Mouse (Mus musculus) liver, adult 2 months (tissue): ENCODE measurements around the gene Heg1. TPM values are rescaled to one million over a fixed set of nuclear protein-coding genes. Genes with fewer than 3 reads are reported as not detected.

Experiments
- DNase-seq: peaks from one replicate; pipeline ENCODE4 v3.0.0-alpha.2; 2011; ENCODE audit warnings: low read depth, low spot score; ENCODE audit errors: extremely low read depth
- H3K27ac ChIP-seq: fragments of 200-500 bp; replicated peaks from 2 replicates; pipeline ENCODE4 v1.5.1; 2012; ENCODE audit warnings: low read depth, mild to moderate bottlenecking, control low read depth, inconsistent platforms, low read length; ENCODE audit not compliant: insufficient read depth
- H3K27me3 ChIP-seq: fragments of 200-500 bp; 2 replicates; pipeline ENCODE4 v1.6.1; 2012; ENCODE audit warnings: mild to moderate bottlenecking, moderate library complexity, low read length, inconsistent platforms; ENCODE audit not compliant: control insufficient read depth, insufficient read depth
- H3K36me3 ChIP-seq: fragments of 200-500 bp; 2 replicates; pipeline ENCODE4 v1.6.1; 2012; ENCODE audit warnings: low read length, inconsistent platforms; ENCODE audit not compliant: control insufficient read depth, insufficient read depth
- H3K4me1 ChIP-seq: fragments of 200-500 bp; 2 replicates; pipeline ENCODE4 v1.6.1; 2011; ENCODE audit warnings: low read length; ENCODE audit not compliant: control insufficient read depth, insufficient read depth
- H3K4me3 ChIP-seq: fragments of 200-500 bp; 2 replicates; pipeline ENCODE4 v1.5.1; 2011; ENCODE audit warnings: low read depth, mild to moderate bottlenecking, control low read depth, low read length, moderate library complexity; ENCODE audit not compliant: insufficient read depth
- H3K79me2 ChIP-seq: fragments of 200-500 bp; 2 replicates; pipeline ENCODE4 v1.6.1; 2012; ENCODE audit warnings: inconsistent platforms, mild to moderate bottlenecking, low read length, moderate library complexity; ENCODE audit not compliant: control insufficient read depth, insufficient read depth
- H3K9ac ChIP-seq: fragments of 200-500 bp; 2 replicates; pipeline ENCODE4 v1.6.1; 2012; ENCODE audit warnings: low read depth, mild to moderate bottlenecking, control low read depth, inconsistent platforms, low read length
- CTCF ChIP-seq: fragments of 200-500 bp; IDR thresholded peaks from 2 replicates; pipeline ENCODE4 v1.5.1; 2011; ENCODE audit warnings: low read depth, low read length, control low read depth
- POLR2A ChIP-seq: fragments of 200-500 bp; IDR thresholded peaks from 2 replicates; pipeline ENCODE4 v1.6.1; 2011; ENCODE audit warnings: low read length, control low read depth; ENCODE audit not compliant: insufficient read depth; ENCODE audit errors: extremely low read depth
- WGBS: fragments of 180-500 bp; shearing (Covaris S2); methylation state at CpG from one replicate; pipeline ENCODE4 v1.1.7; 2018; 5-methylcytosine and 5-hydroxymethylcytosine counted together
- polyA plus RNA-seq: library from polyadenylated mRNA; depleted of rRNA; stranded (reverse); fragments of >200 nt; gene quantifications from 2 replicates; pipeline ENCODE4 v1.2.3, GENCODE M21; 2012
- total RNA-seq: library from RNA; depleted of rRNA; stranded (reverse); fragments of >200 nt; gene quantifications from 2 replicates; pipeline ENCODE4 v1.2.3, GENCODE M21; 2014

The Heg1 gene
- total and polyA plus RNA-seq, 2 experiments = 5.8 to 8.6 TPM

DNA sequence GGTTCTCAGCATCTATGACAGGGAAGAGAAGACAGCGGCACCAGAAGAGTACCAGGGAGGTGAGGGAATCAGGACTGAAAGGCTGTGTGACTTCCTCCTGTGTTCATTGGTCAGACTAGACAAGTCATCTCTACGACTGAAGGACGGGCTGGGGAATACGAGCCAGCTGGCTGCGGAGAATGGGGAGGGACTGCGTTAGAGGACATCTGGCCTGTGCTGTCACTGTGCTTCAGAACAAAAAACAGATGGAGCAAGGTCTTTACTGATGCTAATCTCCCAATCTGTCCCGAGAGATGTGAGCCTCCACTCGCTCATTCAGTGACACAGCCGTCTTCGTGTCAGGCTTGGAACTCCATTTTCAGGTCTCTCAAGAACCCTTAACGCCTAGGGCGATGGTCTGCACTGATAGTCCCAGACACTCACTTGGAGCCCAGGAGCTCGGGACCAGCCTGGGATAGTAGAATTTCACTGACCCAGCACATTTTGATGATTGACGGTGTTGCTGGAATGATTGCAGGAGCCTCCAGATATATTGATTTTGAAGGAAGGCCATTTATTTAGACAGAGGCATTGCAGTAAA lies 10.6 kb upstream of the Heg1 start:
- DNase-seq = no peak
- no peak for TF ChIP-seq CTCF
- TF ChIP-seq POLR2A = no peak

GRCm38 (mm10) chr16:33675151-33675847 lies 8.9 kb upstream of the Heg1 start:
- H3K9ac ChIP-seq = no peak overlapping the region
- H3K27me3 ChIP-seq = no peaks in the 10 kb centered on the region
- no peaks in the 10 kb centered on the region for H3K4me1 ChIP-seq
- no peak for DNase-seq
- no peak overlapping the region for H3K4me3 ChIP-seq
- 88% methylated on average over 10 of the region's 10 CpGs for WGBS
- TF ChIP-seq POLR2A (no peak), CTCF (no peak)
- H3K79me2 ChIP-seq = no peaks in the 10 kb centered on the region
- no peaks in the 10 kb centered on the region for H3K36me3 ChIP-seq
- H3K27ac ChIP-seq = no peak overlapping the region

More for the DNA sequence above, 10.6 kb upstream of the Heg1 start:
- H3K36me3 ChIP-seq = no peaks in the 10 kb centered on the region
- no peak overlapping the region for H3K4me3 ChIP-seq
- no peaks in the 10 kb centered on the region for H3K27me3 ChIP-seq
- 81% methylated on average over 14 of the region's 14 CpGs for WGBS
- no peak overlapping the region for H3K9ac ChIP-seq
- no peaks in the 10 kb centered on the region for H3K79me2 ChIP-seq
- no peak overlapping the region for H3K27ac ChIP-seq
- H3K4me1 ChIP-seq = no peaks in the 10 kb centered on the region

DNA sequence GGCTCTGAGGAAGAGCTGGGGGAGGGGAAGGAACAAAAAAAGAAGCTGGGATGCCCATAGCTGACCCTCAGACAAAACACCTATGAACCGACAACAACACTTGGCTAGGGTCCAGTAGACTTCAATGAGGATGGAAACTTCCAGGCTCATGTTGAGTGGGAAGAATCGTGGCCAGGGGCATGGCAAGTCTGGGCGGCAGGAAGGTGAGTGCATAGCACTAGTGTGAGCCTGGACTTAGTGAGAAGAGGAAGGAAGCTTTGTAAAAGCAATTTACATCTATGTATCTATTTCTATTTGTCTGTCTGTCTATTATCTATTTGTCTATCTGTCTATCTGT lies 8.4 kb upstream of the Heg1 start:
- Histone ChIP-seq H3K27me3 (no peaks in the 10 kb centered on the region), H3K79me2 (no peaks in the 10 kb centered on the region), H3K4me1 (no peaks in the 10 kb centered on the region), H3K36me3 (no peaks in the 10 kb centered on the region), H3K27ac (peak overlapping the region; percentile 15; the same call in 1 of the 2 replicates), H3K9ac (no peak overlapping the region), H3K4me3 (no peak overlapping the region)
- no peak for DNase-seq
- WGBS = 74% methylated on average over 3 of the region's 3 CpGs
- TF ChIP-seq CTCF = no peak
- TF ChIP-seq POLR2A = no peak

GRCm38 (mm10) chr16:33676347-33677312 lies 7.5 kb upstream of the Heg1 start:
- peak overlapping the region; percentile 25; the same call in 1 of the 2 replicates for H3K27ac ChIP-seq

GRCm38 (mm10) chr16:33677313-33677690 lies 6.9 kb upstream of the Heg1 start:
- WGBS = 94% methylated on average over 7 of the region's 7 CpGs
- Histone ChIP-seq H3K27me3 (no peaks in the 10 kb centered on the region), H3K4me3 (no peak overlapping the region), H3K36me3 (no peaks in the 10 kb centered on the region), H3K4me1 (no peaks in the 10 kb centered on the region), H3K9ac (no peak overlapping the region), H3K27ac (no peak overlapping the region), H3K79me2 (no peaks in the 10 kb centered on the region)
- DNase-seq = no peak
- TF ChIP-seq POLR2A = no peak
- no peak for TF ChIP-seq CTCF

More at GRCm38 (mm10) chr16:33676347-33677312, 7.5 kb upstream of the Heg1 start:
- TF ChIP-seq POLR2A = no peak
- no peaks in the 10 kb centered on the region for H3K36me3 ChIP-seq
- peak; percentile 16 for DNase-seq
- H3K4me1 ChIP-seq = no peaks in the 10 kb centered on the region
- H3K9ac ChIP-seq = no peak overlapping the region
- 61% methylated on average over 7 of the region's 7 CpGs for WGBS
- no peak overlapping the region for H3K4me3 ChIP-seq
- H3K79me2 ChIP-seq = no peaks in the 10 kb centered on the region
- H3K27me3 ChIP-seq = no peaks in the 10 kb centered on the region

DNA sequence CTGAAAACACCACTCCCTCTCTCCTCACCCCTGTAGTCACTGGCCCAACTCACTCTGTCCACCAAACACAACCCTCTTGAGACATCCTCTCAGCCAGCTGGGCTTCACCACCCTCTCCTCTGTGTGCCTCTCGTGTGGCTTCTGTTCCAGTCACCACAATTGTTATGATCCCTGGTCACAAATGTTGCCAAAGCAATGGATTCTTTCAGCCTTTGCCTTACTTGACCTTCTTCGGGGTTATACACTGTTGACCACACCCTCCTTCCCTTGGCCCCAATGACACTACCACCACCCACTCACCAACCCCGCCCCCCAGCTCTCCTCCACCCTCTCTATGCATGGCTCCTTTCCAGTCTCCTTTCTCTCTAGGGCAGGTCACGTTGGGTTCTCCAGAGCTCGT lies 6.3 kb upstream of the Heg1 start:
- DNase-seq = no peak
- no peaks in the 10 kb centered on the region for H3K4me1 ChIP-seq
- H3K4me3 ChIP-seq = no peak overlapping the region
- no peak for TF ChIP-seq CTCF
- no peak for TF ChIP-seq POLR2A
- H3K27me3 ChIP-seq = no peaks in the 10 kb centered on the region
- no peak overlapping the region for H3K27ac ChIP-seq
- WGBS = 62% methylated on average over 5 of the region's 5 CpGs
- H3K9ac ChIP-seq = no peak overlapping the region
- H3K36me3 ChIP-seq = no peaks in the 10 kb centered on the region
- no peaks in the 10 kb centered on the region for H3K79me2 ChIP-seq
